Mouse (Mus musculus) thymus, postnatal 36 days (tissue): Measurements from ENCODE around the gene Them7.

ENCODE experiments used
- DNase-seq, 2 experiments: peaks; one replicate each; pipeline ENCODE4 v3.0.0; 2022; ENCODE audit warnings: mixed read lengths in 2 of 2

Them7 gene

DNA sequence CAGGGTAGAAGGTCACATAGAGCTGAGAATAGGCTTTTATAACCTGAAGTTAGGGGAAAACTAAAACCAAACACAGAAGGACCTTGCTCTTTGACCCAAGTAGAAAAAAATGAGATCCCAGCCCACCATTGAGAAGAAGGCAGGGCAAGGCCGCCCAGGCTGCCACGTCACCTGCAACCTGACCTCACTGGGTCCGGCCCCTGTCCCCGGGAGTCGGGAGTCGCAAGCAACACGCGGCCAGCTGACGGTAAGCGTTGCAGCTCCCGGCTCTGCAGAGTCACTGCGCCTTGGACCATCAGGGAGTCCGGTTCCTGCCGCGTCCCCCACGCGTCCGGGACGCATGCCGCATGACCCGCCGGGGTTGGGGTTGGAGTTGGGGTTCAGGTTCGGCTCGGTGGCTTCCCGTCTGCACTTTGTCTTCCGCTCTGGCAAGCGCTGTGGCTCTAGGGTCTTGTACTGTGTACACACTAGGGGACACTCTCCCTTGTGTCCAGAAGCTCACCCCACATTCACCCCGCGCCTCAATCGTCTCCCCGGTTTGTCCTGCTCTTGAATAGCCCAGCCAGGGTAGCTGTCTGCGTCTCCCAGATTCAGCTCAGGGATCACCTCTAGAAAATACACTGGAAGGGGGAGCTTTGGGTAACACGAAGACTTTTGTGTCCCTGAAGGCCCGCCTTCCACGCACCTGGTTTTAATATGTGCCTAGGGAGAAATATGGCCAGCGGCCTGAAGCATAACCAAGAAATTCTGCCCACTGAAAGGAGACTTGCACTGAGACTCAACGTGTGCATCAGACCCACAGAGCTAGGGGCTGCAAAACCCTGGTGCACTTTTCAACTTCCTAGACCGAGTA is at the start of gene Them7:
Gene Them7 (plus strand): TSS at position 187 of the 853 bp plus-strand sequence.
- peak in 1 of 2 experiments; percentile 6 for DNase-seq

DNA sequence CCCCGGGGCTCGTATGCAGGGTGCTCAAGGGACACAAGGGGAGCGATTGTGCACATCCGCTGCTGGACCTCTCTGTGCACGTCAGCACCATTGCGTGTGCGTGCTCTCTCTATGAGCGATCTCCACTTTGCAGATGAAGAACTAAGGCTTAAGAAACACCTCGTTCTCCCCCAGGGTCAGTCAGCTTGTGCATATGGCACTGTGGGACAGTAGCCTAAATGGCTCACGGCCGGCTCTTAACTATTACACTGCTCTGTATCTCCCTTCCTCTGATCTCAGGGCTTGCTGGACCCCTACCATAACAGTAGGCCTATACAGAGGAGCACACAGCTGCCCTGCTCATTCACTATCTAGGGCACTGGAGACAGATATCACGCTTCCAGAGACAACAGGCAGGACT is 45.2 kb upstream of the Them7 start:
- DNase-seq: no peak

DNA sequence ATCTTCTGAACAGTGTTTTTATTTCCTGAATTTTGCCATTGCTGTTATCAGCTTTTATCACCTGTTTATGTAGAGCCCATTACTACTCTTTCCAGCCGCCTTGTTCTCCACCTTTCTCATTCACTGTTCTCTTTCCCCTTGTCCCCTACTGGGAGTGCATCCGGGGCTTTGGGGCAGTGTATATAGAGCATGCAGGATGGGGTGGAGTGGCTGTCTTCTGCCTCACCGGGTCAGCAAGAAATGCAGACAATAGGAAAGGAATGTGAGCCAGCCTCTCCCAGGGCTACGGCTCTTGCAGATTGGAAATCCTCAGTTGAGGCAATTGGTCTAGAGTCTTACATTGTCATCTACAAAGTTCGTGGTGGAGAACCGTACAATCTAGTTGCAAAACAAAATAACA is 41.6 kb upstream of the Them7 start:
- DNase-seq: no peak

DNA sequence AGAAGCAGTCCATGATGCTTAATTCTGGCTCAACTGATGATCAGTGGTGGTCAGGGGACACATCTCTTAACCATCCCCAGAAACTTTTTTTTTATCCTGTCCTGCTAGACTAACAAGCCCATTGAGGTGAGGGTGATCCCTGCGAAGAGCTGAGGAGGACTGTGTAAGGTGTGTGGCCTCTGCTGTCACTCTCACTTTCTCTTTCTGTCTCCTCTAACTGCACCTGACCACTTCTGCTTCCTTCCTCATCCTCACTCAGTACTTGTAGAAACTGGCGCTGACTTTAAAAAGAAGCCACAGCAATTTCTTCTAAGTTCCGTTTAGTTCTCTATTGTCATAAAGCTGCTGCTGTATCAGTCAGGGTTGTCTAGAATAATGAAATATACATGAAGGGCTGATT is 39.0 kb upstream of the Them7 start:
- no peak for DNase-seq

DNA sequence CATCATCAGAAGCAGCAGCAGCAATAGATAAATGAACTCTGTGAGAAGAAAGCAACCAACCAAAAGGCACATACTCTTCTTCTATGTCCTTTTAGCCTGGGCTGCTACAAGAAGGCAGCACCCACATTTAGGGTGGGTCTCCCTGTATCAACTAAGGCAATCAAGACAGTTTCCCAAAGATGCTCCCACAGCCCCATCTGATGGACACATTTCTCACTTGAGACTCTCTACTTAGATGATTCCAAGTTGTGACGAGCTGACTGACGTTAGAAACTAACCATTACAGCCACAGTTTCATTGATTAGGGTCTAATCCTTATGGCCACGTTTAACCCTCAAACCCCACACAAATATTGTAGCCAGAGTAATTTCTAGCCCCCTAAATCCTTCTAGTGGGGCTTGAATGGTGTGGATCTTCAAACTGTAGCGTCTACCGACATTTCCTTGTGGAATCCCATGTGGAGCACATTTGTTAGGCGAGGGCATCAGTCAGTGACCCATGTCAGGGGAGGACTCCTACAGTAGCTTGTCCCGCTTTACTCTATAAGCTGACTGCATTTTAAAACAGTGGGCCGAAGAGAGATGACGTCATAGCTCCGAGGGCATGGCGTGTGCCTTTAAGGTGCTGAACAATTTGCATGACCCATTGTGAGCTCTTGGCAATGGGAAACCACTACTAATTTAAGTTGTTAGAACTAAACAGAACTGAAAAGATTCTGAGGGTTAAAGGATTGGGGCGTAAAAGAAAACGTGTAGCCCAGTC is 38.2 kb upstream of the Them7 start:
- DNase-seq: no peak

DNA sequence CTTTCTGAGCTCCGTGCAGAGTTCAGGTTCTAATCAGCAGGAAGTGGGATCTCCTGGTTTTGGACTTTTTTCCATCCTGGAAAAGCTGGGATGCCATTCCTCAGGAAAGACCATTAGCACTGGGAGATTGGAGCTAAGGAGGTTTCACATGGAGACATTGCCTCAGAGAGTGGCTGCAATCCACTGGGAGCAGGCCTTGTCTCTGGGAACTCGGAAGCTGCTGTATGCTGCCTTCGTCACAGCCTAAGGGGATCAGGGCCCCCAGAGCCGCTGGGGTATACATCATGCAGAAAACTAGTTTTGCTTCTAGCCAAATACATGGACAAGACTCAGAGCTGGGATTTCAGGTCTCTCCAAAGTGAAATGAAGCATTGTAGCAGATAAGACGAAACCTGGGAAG is 37.5 kb upstream of the Them7 start:
- no peak for DNase-seq

DNA sequence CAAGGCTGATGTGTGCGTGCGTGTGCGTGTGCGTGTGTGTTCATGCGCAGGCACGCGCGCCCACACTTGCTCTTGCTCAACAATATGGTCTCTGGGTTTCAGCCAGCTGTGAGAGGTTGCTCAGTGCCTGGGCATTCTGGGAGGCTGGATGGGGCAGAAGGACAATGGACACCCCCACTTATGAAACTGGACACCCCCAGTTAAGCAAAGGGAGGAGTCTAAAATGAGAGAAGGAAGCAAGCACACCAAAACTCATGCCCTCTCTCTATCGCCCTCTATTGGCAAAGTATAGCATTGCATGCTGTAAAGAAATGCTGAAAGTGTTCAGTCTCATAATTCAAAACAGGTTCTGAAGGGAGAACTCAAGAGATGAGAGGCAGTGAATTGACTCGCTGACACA is 35.9 kb upstream of the Them7 start:
- no peak for DNase-seq

DNA sequence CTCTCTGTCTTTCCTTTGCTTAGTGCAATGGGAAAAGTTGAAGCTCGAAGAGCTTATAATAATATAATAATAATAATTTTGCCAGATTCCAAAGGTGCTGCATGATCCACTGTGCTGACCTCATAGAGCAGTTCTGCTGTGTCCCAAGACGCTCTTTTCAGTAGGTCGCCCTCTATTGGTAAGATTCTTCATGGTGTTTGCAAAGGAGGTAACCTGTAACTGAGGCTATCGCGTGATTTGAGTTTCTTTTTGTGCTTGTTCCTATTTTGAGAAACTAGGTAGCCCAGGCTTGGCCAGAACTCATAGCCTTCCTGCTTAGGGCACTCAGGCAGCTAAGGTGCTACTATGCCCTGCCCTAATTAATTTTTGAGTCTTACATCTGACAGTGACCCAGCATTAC is 34.8 kb upstream of the Them7 start:
- no peak for DNase-seq

DNA sequence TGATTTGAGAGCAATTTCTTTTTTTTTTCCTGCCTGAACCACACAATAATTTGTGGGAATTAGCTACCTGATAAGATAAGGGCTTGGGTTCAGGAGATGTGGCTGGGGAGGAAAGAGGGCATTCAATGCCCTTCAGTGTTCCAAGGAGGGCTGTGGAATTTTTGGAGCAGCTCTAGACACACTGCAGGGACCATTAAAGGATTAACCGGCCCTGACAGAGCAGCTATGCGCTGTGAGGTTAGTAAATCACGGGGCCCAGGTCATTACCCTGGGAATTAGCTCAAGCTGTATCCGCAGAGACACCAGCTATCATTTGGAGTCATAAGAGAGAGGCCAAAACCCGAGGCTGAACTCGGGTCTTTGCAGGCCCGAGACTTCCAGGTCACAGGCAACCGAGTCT is 24.0 kb upstream of the Them7 start:
- DNase-seq: no peak

DNA sequence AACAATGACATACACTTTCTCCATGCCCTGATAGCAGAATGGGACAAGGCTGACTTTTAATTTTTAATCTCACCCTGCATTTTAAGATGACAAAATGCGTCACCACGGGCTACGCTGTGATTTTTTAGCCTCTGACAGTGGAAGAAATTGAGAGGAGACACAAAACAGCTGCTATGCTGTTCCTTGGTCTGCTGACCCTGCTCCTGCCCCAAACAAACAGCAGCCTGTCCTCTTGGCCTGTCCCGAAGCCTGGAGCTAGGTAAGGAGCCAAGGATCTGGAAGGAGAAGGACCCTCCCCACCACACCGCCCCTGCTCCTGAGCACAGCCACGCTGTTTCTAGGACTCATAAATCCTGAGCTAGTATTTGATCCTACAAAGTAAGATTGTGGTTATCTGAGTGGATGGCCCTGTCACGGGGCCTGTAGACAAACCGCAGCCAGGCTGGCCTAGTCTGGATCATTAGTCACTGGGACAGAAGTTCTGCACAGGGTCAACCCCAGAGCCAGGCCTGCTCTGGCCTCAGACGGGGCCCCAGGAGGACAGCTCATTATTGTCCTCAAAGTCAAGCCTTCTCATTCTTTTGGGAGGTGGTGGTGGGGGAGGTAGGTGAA is 17.5 kb upstream of the Them7 start:
- no peak for DNase-seq

DNA sequence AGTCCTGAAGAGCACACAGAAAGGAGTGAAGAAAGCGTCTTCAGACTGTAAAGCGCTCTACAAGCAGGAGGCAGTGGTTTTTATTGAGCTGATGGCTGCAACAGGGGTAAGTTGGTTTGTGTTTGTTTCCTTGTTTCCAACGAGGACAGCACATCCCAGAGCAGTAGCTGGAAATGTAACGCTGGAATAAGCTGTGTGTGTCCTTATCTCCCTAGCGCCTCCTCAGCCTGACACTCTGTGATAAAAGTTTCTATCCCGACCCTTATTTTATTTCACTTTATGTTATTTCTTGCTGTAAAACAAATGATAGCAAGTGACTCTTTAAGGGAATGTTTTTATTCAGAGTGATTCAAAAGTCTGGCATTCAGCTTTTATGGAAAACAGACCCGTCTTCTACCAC is 11.3 kb upstream of the Them7 start:
- DNase-seq: no peak

DNA sequence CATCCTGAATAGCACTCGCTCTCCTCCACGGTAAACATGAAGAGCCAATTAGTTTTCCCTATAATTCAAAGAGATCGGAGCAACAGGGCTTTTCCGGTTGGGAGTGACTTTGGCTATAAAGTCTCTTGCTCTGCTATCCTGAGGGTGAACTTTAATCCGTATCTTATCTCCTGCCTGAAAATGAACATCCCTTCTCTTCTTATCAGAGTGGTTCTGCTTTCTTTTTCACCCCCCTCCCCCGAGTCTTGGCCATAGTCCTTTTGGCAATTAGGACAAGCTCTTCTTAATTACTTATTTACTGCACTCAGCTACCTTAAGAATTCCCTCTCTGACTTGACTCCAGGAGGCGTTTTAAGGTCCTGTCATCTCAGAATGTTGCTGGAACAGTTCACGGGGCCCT is 8.2 kb upstream of the Them7 start:
- no peak for DNase-seq

DNA sequence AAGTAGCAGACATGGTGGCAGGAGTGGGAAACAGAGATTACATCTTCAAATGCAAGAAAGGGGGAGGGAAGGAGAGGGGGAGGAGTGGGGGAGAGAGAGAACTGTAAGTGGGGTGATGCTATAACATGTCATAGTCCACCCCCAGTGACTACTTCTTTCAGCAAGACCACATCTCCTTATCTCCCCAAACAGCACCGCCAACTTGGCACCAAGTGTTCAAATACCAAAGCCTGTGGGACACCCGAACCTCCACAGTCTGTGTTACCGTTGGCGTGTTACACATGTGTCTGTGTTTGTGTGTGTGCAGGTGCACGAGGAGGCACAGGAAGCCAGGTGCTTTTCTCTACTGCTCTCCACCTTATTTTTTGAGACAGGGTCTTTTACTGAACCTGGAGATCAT is 4.9 kb upstream of the Them7 start:
- no peak for DNase-seq

DNA sequence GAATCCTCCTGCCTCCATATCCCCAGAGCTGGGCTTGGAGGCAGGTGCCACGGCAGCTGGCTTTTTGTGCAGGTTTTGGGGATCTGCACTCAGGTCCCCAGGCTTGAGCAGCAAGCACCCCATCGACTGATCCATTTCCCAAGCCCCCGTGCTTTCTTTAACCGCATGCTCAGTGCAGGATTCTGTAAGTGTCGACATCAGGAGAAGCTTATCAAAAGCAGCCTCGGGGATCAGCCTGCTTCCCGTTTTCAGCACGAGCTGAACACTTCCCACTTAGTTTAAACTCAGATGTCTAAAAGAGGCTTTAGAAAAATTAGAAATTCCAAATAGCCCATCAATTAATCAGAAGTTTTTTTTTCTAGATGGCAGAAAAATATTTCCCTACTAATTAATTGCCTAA is 4.5 kb upstream of the Them7 start:
- no peak for DNase-seq

DNA sequence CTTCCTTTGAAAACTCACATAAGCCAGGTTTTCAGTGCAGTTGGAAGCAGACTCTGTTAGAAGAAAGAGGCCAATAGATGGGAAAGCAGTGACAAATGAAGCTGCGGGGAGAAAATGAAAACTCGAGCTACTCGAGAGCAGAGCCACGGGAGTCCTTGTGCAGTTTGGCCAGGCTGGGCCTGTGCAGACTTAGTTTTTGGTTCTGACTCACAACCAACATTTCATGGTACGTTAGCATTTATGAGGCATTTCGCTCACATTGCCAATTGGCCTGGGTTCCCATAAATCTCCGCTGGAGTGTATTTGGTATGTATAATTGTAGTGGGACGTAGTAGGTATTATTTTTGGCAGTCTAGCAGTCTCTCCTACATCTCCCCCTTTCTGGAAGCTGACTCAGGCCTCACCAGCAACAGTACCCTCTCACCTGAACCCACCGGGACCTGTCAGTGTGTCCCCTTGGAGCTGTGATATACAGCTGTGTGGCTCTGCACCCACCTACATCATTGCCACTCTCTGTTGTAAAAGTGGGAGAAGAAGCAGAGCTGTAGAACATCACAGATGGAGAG is 3.3 kb upstream of the Them7 start:
- no peak for DNase-seq

DNA sequence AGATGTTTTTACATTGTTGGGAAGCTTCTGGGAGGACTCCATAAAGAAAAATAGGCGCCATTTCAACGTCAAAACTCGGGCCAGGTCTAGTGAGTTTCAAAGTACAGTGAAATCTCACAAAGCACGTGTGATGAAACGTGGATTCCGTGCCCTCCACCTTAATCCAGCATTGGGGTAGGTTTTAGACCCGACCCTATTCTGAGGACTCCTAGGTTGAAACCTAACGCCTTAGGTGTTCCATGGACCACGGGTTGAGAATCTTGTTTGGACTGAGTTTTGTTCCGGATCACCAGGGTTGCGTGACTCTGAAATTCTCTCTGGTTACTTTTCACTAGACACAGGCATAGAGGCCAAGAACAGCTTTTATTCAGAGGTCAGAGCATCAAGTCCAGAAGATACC is 514 bp upstream of the Them7 start:
- DNase-seq: no peak

DNA sequence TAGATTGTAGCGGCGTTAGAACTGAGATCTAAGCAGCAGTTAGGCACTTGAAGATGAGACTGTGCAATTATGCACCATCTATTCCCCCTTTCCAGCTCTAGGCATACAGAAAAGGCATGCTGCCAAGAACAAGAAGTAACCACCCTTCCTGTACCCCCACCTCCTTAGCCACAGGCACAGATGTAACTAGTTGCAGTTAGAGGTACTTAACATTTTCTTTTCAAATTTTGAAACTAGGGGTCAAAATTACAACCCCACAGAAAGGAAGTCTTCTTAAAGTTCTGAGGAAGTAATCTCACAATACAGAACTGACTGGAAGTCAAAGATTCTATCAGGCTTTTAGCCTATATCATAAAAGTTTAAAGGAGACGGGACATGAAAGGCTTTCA is 861 bp downstream of the Them7 start:
- DNase-seq: no peak

DNA sequence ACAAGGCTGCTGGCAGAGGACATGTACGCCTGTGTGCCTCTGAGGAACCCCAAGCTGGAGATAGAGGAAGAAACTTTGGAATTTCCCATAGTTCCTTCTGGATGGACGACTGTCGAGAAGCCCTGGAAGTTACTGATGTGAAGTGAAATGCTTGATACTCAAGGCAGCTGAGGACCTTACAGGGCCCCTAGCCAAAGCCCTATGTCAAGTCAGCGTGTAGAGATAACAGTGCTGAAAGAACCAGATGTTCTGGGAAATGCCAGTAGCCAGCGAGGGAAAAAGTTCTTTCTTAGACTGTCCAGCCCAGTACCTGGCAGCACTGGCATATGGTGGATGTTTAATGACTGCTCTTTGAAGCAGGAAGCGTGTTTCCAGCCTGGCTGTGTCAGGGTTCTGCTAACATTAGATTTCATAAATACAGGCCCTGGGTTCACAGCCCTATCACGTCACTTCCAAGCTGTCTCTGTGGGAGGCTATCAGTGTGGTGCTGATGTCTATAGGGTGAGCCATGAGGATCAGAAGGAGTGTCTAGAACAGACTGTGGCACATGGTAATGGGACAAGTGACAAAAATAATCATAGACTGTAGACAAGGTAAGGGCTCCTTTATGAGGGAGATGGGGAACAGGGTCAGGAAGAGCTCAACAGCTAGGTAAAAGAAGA is 2.3 kb downstream of the Them7 start:
- no peak for DNase-seq

DNA sequence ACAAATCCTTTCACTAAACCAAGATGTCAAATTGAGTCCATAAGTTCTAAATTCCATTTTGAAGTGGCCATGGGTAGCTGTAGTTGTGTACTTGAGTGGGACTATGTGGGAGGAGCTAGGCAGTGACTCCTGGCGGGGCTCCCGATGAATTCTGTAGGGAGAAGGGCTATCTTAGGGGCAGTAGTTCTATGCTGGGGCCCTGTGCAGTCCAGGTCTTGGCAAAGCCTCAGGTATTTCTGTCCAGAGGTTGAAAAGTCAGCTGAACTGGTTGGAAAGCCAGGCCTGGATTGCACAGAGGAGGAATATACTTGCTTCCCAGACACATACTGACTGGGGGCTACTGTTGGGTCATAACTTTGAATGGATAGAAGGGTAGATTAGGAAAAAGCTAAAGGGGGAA is 4.3 kb downstream of the Them7 start:
- no peak for DNase-seq

DNA sequence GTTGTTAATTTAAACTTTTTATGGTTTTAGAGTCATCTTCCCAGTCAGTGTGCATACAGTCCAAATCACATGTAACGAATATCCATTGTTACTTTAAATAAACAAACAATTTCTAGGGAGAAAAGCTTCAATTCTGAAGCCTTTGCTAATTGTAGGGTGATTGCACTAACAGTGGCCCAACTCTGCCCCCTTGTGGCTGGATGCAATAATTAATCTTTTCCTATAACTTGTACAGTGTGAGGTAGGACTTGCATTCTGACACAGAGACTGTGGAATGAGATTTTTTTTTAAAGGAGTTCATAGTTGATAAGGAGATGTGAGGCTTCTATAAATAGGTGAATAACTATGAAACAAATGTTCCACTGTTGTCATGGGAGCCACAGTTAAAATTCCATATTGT is 6.2 kb downstream of the Them7 start:
- DNase-seq: peak; percentile 15 to 20

DNA sequence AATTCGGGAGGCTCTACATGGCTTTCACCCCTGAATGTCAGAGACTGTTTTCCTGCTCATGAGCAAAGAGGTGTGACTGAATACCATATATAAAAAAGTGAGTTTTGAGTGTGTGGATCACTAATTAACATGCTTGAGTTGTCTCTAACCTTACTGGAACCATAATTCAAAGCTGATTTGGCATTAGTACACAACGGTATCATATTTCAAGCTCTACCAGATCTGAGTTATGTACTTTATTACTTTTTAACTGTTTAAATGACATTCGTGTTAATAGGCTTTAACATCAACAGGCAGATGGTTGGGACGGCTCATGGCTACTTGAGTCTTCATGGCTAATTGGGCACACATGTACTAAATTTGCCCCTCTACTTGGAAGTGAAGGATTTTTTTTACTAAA is 8.3 kb downstream of the Them7 start:
- no peak for DNase-seq

DNA sequence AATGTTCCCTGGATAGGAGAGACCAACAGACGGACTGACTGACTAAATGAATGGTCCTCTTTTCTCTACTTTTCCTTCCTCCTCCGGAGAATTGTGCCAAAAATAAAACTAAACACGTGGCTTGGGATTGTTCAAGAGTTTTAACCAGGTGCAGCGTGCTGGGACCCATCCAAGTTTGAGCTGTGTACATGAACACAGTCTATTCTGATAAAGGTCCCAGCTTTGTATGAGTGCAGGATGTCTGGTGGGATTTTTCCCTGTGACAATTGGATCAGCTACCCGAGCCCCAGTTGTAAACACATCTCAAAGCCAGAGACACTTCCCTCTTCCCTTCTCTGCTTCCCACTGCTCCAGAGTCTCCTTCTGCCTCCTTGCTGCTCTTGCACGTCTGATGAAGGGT is 10.2 kb downstream of the Them7 start:
- no peak for DNase-seq
